In the genomic region with DNA sequence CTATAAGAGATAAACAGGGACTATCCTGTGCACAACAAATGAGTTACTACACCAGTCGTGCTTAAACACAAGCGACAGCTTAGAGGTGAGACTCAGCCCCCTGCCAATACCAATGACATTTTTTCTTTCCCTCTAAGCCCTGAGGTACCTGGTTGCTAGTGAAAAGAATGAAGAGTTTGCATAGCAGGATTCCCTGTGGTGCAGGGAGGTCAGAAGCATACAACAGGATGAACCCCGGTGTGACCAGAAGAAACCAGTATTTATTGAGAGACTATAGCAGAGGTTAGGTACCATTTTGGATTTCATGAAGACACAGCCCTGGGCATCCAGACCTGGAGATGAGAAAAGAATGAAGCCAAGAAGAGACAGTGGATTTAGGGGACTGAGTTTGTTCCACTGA, we compare ENCODE assay signal across 16 mouse cellular contexts.
"Had no signal": no experiment of that assay in that cellular context is flagged by ENCODE, and none has a peak within 500 bp of the region (broad histone marks: within the 10 kb centered on the region; RNA-seq: fewer than 3 reads in every experiment).

No protein-coding gene starts in this region.

- H3K4me3 ChIP-seq: neural tube, embryonic 13.5 days; neural tube, embryonic 15.5 days; stomach, embryonic 15.5 days had no signal

- H3K27ac ChIP-seq: neural tube, embryonic 13.5 days; neural tube, embryonic 15.5 days; stomach, embryonic 15.5 days; stomach, postnatal 0 days had no signal

- DNase-seq: retina, postnatal 1 day; right cerebral cortex, adult 18-20 months; right cerebral cortex, postnatal 14 days; right cerebral cortex, postnatal 25 days; right cerebral cortex, postnatal 4 days; spleen, adult 18-20 months; thymus, adult 18-20 months; thymus, adult 2 months; thymus, postnatal 14 days; thymus, postnatal 25 days; thymus, postnatal 36 days; thymus, postnatal 4 days had no signal
